Mouse (Mus musculus): ENCODE data around the gene Swi5. TPM values are rescaled to one million over a fixed set of nuclear protein-coding genes. Genes with fewer than 3 reads are reported as not detected.
"Not testable (repeated sequence)": the region's sequence is repeated elsewhere in the genome, so short reads cannot be mapped to it uniquely, and the experiment has no call there.

Swi5 gene
- total RNA-seq, 2 experiments from 2014 or later = 384 to 409 TPM

GRCm38 (mm10) chr2:32312318-32312964 lies 24.6 kb upstream of the Swi5 start:
- ATAC-seq (replicated peaks; ENCODE audit: poor library complexity, severe bottlenecking) = peak; percentile 71

- no peak for ATAC-seq (replicated peaks; ENCODE audit: poor library complexity, severe bottlenecking)
These were observed 23.8 kb upstream of the Swi5 start for GRCm38 (mm10) chr2:32311443-32312317.

GRCm38 (mm10) chr2:32310096-32310845 lies 22.4 kb upstream of the Swi5 start:
- ATAC-seq (replicated peaks; ENCODE audit: poor library complexity, severe bottlenecking) = peak; percentile 70

- ATAC-seq (replicated peaks; ENCODE audit: poor library complexity, severe bottlenecking) = no peak
These were observed 21.1 kb upstream of the Swi5 start for GRCm38 (mm10) chr2:32308870-32309568.

- ATAC-seq (replicated peaks; ENCODE audit: poor library complexity, severe bottlenecking) = no peak
These were observed 20.3 kb upstream of the Swi5 start for GRCm38 (mm10) chr2:32307941-32308760.

GRCm38 (mm10) chr2:32307247-32307798 lies 19.4 kb upstream of the Swi5 start:
- ATAC-seq (replicated peaks; ENCODE audit: poor library complexity, severe bottlenecking) = no peak

- ATAC-seq (replicated peaks; ENCODE audit: poor library complexity, severe bottlenecking) = no peak
These were observed 18.3 kb upstream of the Swi5 start for GRCm38 (mm10) chr2:32306176-32306575.

- no peak for ATAC-seq (replicated peaks; ENCODE audit: poor library complexity, severe bottlenecking)
These were observed 17.8 kb upstream of the Swi5 start for GRCm38 (mm10) chr2:32305668-32306067.

GRCm38 (mm10) chr2:32304145-32304832 lies 16.4 kb upstream of the Swi5 start:
- peak; percentile 54; the same call in 1 of the 2 replicates for ATAC-seq (replicated peaks; ENCODE audit: poor library complexity, severe bottlenecking)

GRCm38 (mm10) chr2:32302952-32303351 lies 15.1 kb upstream of the Swi5 start:
- no peak for ATAC-seq (replicated peaks; ENCODE audit: poor library complexity, severe bottlenecking)

GRCm38 (mm10) chr2:32299469-32299868 lies 11.6 kb upstream of the Swi5 start:
- ATAC-seq (replicated peaks; ENCODE audit: poor library complexity, severe bottlenecking) = no peak

- ATAC-seq (replicated peaks; ENCODE audit: poor library complexity, severe bottlenecking) = not testable (repeated sequence)
These were observed 8.0 kb upstream of the Swi5 start for GRCm38 (mm10) chr2:32295842-32296241.

- ATAC-seq (replicated peaks; ENCODE audit: poor library complexity, severe bottlenecking) = no peak
These were observed 7.4 kb upstream of the Swi5 start for GRCm38 (mm10) chr2:32295285-32295684.

- ATAC-seq (replicated peaks; ENCODE audit: poor library complexity, severe bottlenecking) = no peak
These were observed 6.5 kb upstream of the Swi5 start for GRCm38 (mm10) chr2:32294348-32294747.

GRCm38 (mm10) chr2:32289578-32289977 lies 1.7 kb upstream of the Swi5 start:
- ATAC-seq (replicated peaks; ENCODE audit: poor library complexity, severe bottlenecking) = no peak

GRCm38 (mm10) chr2:32288371-32288931 lies 576 bp upstream of the Swi5 start:
- peak; percentile 23 for ATAC-seq (replicated peaks; ENCODE audit: poor library complexity, severe bottlenecking)

- no peak; the same call in 1 of the 2 replicates for ATAC-seq (replicated peaks; ENCODE audit: poor library complexity, severe bottlenecking)
These were observed 488 bp downstream of the Swi5 start, which contains the start of gene Golga2 for GRCm38 (mm10) chr2:32287334-32287840. Golga2 (plus strand) TSS chr2:32287384.

GRCm38 (mm10) chr2:32283986-32284385 lies 3.9 kb downstream of the Swi5 start:
- ATAC-seq (replicated peaks; ENCODE audit: poor library complexity, severe bottlenecking) = no peak
